Mouse (Mus musculus) thymus, postnatal 36 days (tissue): ENCODE data around the gene Cbfa2t3.

Experiments used
- DNase-seq, 2 experiments: peaks; one replicate each; pipeline ENCODE4 v3.0.0; 2022; ENCODE audit warnings: mixed read lengths in 2 of 2

Cbfa2t3 gene

DNA sequence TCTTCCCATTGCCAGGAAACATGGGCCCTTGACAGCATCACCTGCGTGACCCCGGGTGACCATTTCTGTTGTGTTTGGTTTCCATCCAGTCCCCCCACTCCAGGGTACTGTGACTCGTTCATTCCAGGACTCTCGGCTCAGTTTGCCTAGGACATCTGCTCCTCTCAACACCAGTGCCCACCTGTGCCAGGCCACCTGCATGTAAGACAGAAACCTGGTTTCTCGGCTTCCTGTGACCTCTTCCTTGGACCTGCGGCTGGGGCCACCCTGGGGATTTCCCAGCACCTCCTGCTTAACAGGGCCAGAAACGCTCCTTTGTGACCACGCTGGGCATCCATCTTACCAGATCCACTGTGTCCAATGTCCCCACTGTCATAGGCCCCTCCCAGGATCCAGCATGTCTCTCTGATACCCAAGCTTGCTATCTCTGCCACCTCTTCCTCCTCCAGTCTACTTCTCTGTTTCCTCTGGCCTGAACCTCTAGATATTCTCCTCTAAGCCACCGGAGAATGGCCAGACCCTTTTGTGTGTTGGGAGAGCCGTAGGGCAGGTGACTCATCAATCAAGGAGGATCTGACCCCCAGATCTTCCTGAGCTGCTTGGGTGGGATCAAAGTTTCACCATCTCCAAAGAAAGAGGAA, 19.1 kb upstream of the Cbfa2t3 start:
- no peak for DNase-seq

DNA sequence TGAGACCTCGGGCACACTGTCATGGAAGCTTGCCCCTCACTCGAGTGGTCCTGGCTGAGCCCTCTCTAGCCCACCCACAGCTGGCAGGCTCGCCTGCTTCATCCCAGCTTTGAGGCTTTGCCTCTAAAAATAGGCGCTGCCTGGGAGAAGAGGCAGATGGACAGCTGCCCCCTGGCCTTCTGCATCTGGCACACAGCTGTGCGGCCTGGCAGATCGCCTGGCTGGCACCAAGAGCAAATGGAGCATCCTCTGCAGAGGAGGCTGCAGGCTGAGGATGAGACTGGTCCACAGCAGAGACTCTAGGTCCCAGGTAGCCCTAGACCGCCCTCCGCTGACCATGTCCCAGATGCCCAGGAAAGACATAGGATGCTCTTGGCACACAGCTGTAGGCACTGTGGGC, 17.7 kb upstream of the Cbfa2t3 start:
- DNase-seq, result no peak

DNA sequence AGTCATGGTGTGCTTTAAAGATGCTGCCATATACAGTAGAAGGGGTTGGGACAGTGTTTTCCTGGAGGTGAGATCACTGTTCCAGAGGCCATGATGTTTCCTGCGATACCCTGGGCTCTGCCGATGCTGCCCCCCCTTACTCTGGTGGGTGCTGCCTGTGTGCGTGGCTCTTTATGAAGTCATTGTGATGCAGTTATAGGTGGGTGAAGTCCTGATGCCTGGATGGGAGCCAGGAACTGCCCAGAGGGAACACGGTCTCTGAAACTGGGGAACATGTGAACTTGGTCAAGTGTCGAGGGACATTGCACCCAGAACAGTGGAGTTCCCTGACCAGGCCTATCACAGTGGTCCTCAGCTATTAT, 14.2 kb upstream of the Cbfa2t3 start:
- DNase-seq, result peak in 1 of 2 experiments; percentile 56

DNA sequence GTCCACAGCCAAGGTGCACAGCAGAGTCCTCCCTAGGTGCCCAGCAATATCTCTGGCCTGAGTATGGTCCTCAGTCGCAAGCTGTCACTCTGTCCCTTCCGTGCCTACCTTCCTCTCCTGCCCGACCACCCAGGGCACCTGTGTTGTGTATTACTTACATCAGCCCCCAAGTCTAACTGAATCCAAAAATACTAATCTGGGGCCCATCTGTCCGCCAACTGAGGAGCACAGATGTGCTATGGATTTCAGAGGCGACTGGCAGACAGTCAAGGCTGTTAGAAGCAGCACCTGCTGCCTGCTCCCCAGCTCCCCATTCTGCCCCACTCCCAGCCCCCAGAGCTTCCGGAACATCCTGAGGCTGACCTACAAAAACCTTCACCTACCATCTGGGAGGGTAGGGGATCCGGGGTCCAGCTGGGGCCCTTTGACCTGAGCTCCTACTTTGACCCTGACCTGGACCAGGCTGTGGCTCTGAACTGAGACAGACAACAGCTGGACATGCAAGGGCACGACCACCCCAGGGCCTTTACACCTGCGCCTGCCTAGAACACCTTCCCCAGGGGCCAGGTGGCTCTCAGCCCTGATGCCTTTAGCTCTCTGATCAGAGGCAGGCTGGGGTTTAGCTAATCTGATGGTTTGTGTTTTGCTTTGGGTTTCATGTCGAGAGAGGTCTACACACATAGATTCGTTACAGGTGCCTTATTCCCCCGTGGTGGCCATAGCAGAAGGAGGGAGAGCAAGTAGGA, 13.7 kb upstream of the Cbfa2t3 start:
- DNase-seq, result peak; percentile 82 to 88

DNA sequence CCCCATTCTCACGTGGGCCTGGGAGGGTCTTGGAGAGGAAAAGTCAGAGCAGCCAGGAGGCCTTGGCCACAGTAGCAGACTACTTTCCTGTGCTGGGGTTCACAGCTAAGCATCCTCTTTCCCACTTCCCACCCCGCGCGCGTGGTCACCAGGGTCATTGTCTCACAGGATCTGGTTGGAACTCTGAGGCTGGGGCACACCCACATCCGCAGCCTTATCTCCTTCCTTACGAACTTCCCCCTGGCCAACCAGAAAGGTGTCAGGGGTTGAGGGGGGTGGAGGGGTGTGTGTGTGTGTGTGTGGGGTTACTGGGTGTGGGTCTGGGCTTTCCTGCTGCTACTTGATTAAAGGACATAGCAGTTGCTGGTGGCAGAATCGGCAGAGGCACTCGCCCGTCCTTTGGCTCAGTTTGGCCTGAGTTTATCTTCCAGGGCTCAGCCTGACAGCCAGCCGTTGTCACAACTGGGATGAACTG, 13.0 kb upstream of the Cbfa2t3 start:
- peak; percentile 58 to 73 for DNase-seq

DNA sequence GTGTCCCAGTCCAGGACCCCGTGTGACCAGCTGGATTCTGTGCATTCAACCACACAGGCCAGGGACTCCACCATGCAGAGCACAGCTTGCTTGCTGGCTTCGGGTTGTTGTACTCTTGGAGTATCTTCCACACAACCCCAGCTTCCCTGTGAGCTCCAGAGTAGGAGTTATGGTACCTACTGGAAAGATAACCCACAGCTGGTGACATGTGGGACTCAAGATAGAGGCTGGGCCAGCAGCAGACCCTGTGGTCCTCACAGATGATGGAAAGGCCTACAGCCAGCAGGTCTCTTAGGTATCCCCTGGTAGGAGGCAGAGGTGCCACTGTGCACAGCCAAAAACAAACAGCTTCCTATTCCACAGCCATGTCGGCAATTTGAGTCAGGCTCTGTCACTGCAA, 12.6 kb upstream of the Cbfa2t3 start:
- DNase-seq, result no peak

DNA sequence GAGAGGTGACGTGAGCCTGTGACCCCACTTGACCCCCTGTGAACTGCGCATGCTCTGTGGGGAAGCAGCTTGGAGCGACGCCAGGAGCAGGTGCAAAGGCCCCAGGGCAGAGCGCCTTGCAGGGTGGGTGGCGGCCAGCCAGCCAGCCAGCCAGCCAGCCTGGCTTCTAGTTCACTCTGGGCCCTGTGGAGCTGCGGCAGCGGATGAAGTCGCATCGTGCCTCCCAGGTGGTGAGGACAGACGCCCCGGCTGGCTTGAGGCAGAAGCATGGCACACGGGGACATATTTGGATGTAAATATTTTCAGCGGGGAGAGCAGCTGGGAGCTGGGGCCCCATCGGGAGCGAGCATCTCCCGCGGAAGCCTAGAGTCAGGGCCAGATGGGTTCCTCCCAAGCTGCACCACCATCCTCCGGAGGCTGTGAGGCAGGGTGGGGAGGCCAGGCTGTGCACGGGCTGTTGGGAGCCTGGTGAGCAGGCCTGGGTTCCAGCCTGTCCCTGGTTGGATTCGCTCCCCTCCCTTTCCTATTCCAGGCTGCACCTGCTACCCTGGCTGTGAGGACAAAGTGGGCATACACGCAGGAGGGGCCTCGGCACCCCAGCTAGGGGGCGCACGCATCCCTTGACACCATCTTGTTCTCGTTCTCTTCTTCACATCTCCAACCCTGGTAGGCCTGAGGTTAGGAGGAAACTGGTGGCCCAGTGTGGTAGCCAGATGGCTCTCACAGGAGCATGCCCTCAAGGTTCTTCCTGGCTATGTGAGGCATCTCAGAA, 10.6 kb upstream of the Cbfa2t3 start:
- peak; percentile 85 to 92 for DNase-seq

DNA sequence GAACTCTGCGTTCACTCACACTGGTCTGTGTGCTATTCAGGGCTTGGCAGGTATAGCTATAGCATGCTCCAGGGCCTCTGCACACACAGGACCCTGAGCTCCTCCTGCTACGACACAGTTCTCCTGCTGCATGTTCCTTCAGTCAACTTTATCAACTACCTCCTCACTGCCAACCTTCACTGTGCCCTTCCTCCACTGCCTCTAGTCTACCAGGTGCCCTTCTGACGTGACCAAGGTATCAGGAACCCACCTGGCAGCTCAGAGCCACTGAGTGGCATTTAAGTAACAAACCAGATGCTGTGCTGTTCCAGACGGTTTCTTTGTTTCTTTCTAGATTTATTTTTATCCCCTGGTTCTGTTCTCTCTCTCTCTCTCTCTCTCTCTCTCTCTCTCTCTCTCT, 8.3 kb upstream of the Cbfa2t3 start:
- peak in 1 of 2 experiments; percentile 56 for DNase-seq

DNA sequence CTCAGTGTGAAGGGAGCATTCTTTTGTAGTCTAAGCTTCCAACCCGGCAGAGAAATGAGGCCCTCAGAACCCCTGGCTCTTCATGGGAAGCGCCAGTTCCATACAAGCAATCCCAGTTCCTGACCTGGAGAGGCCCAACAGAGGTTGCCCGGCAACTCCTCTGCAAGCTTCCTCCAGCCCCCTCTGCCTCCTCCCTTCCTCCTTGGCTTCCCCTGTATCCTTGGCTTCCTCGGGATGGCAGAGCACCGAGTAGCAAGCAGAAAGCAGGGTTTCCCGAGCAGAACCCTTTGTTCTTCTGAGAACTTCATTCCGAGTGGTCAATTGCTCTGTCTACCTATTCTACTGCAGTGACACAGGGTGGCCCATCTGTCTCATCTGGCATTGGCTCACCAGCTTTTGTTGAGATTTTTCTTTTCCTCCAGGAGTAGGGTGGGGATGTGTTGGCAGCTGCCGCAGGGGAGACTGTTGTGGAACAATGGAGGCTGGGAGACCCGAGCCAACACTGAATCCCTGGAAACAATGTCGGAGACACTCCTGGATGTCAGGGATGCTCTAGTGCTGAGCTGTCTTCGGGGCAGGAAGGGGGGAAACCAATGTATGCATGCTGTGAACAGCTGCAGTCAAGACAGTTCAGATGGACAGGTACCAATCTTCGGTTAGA, 7.1 kb upstream of the Cbfa2t3 start:
- no peak for DNase-seq

DNA sequence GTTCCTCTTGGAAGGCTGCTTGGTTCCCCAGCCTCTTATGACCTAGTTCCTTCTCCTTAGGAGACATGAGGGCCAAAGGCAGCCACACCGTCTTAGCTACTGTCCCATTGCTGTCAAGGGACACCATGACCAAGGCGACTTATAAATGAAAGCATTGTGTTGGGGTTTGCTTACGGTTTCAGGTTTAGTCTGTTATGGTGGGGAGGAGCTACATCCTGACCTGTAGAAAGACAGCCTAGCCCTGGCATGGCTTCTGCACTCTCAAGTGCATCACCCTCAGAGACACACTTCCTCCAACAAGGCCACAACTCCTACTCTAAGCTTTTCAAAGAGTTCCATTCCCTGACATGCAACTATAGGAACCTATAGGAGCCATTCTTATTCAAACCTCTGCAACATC, 5.7 kb upstream of the Cbfa2t3 start:
- no peak for DNase-seq

DNA sequence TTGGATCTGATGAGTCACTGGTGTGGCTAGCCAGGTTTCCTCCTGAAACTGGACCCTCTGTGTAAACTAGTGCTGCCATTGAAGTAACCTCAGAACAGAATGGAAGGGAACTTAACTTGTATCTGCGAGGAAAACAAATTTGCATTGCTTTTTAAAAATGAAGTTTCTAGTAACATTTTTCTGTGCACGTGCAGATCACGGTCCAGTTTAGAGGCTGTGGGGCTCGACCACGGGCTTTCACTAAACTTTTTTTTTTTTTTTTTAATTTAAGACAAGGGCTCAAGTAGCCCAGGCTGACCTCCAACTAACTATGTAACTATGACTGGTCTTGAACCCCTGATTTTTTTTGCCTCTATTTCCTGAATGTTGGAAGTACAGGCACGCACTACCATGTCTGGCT, 4.0 kb upstream of the Cbfa2t3 start:
- DNase-seq, result no peak

DNA sequence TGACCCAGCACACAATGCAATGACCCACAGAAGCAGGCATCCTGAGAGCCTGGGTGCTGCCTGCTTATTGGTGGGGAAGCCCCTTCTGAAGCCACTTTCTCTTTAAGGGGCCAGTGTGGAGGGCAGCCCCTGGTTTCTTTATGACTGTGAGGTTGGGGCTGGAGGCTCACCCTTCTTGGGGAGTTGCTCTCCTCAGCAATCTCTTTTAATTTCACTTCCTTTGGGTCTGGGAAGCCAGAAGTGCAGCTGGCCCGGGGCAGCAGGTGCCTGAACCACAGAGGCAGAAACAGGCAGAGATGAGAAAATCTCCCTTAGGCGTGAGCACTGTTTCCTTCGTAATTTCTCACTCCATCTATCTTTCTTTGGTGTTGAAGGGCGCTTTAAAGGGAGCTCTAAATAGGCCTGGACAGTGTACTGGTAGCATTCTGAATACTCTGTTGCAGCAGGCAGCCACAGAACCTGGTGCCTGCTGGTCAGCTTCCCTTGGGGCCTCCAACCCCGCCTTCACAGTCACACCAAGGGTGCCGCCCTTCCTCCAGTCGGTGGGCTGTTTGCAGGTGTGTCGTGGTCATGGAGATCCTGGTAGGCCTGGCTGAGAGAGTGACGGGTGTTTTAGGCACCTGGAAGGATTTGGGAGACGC, 3.5 kb upstream of the Cbfa2t3 start:
- DNase-seq, result peak; percentile 68 to 80

DNA sequence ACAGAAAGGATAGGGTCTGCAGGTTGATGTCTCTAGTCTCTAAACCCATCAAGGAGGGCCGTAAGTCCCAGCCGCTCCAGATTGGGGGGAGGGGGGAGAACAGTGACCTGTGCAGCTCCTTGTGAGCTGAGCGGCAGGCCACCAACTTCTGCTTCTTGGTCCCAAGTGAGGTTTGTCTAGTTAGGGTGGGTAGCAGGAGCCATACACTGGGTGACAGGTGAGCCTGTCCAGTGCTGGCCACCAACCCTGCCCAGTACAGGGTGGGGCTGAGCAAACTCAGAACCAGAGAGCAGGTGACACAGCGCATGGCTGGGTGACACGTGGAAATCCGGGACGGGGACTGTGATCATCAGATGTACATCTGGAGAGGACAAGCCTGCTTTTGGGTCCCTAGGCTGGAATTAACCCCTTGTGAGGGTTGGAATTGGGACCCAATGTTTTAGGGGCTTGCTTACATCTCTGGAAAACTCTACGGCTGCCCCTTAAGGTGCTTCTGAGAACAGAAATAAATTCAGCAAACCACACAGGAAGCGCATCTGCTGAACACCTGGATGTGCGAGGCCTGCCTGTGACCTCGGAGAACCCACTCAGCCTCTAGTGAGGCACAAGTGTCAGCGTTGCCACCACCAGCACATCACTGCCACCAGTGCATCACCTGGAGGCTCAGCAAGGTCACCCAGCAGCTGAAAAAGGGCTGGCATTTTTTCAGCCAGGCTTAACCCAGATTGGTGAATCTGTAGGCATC, 2.7 kb upstream of the Cbfa2t3 start:
- peak; percentile 80 to 90 for DNase-seq

DNA sequence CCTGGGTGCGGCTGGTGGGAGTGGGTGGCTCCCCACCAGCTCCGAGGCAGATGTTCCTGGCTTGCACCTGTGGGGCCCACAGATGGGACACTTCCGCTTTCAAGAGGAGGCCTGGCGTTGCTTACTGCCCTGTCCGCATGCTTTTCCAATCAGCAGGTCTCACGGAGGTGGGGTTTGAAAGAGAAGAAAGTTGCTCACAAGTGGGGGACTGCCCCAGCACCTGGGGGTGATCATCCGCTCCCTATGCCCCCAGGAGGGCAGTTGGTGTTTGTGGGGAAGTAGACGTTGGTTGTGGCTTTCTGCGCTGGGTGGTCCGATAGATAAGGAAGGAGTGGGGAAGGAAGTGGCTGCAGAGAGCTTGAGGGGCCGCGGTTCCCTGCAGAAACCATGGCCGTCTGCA, 1.7 kb upstream of the Cbfa2t3 start:
- peak; percentile 70 to 74 for DNase-seq

DNA sequence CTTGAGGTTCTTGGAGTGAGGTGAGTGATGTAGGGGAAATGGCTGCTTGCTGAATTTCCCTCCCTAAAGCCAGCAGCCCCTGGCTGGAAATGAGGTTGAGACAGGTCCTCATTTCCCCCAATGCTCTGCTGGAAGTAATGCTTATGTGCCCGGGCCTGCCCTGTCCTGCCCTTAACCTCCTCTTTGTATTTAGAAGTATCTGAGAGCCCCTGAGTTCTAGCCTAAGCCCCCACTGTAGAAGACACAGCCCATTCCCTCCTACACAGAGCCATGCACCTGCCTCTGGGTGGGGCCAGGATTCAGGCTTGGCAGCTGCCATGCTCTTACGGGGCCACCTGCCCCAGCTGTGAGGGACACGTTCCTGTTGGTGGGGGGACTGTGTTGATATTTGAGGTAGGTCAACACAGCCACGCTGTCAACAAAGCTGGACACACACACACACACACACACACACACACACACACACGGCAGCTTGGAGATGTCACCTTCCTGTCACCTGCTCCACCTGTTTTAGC, 598 bp downstream of the Cbfa2t3 start:
- peak; percentile 70 to 84 for DNase-seq

DNA sequence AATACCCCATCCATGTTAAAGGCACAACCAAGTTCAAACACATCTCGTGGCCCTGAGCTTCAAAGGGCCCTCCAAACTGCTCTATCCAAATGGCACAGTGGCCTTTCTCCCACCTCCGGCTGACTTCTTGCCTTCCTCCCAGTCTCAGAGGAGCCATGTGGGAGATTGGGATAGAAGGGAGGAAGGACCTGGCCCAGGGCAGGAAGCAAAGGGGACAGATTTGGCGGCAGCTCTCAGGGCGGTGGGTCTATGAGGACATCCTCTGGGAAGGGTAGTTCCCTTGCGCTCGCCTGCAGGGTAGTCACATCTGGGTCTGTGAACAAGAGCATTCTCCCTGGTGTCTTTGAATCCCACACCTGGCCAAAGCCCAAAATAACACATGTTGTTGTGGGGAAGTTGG, 1.3 kb downstream of the Cbfa2t3 start:
- DNase-seq, result peak; percentile 53 to 54

DNA sequence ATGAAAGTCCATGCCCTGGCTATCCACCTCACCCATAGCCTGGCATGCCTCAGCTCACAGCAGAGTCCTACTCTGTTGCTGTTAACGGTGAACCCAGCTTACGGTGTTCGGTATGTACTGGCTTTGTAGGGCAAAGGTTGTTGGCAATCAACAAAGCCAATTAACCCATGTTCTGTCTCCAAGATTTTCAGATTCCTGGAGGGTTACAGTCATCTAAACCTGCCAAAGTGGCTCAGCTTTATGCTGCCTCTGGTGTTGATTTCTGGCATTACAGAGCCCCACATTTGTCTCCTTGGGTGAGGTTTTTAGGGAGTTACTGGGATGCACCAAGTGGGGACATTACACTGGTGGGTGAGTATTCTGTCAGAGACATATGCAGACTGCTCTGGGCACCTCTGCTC, 1.7 kb downstream of the Cbfa2t3 start:
- peak; percentile 59 to 65 for DNase-seq

DNA sequence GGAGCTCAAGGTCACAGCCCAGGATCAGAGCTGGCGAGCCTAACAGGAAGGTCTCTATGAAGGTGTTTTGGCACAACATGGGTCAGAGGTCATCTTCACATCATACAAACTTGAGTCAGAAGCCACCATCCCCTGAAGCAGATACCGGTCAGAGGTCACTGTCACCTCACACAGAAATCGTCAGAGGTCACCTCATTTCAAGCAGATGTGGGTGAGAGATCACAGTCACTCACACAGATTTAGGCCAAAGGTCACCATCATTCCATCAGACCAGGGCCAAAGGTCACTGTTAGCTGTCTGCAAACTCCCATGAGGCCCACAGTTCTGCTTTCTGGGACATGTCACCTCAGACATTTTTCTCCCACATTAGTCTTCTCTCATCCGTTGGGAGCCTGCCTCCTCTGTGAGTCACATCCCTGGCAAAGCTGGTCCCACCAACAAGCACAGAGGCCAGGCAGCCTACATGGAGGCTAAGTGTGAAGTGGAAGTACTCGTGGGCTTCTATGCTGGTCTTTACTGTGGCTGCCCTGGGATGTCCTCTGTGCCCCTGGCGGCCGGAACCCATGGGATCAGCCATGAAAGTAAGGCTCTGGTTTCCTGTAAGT, 3.4 kb downstream of the Cbfa2t3 start:
- DNase-seq, result no peak

DNA sequence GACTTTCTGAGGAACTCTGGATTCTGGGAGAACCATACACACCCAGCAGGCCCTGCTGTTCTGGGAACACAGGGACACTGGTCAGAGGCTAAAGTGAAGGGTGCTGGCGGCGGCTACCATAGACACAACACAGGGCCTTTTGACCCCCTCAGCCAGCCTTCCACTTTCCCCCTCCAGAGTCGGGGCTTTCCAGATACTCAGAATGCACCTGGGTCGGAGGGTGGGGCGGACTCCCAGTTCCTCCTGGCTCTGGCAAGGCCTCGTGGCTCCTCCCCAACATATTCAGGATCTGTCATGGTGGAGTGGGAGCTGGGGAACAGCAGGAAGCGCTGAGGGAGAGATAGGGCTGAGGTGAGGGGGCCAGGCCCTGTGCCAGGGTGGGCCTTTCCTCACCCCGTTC, 6.8 kb downstream of the Cbfa2t3 start:
- peak in 1 of 2 experiments; percentile 22 for DNase-seq

DNA sequence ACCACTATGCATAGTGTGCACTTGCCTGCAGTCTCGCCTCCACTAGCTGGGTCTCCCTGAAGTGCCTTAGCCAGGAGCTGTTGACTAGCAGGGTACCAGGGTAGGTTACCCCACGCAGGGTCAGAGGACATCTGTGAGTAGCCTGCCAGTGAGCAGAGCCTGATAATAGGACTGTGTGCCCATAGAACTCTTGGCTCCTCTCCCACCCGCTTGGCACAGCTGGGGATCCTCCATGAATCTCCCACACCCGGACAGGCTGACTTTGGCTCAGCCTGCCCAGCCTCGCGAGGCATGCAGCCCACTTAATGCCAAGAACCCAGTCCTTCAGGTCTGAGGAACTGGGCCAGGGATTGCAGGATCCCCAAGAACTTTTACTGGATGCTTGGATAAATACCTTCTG, 7.9 kb downstream of the Cbfa2t3 start:
- no peak for DNase-seq

DNA sequence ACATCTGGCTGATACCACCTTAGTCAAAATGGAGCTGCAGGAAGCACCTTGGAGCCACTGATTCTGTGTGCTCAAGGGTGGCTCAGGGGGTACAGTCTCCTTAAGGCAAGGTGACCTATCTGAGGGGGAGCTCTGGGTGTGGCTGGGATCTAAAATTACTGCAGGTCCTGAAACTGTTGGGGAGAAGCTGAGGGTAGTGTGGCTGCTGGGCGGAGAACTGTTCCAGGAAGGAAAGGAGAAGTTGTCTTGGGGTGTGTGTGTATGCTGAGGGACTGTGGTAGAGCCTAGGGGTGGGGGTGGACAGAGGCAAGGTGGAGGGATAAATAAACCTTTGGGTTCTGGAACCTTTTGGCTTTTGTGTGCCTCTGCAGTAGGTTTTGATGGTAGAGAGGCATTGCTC, 9.6 kb downstream of the Cbfa2t3 start:
- DNase-seq, result no peak
